Mouse (Mus musculus) neural tube, embryonic 11.5 days (tissue): ENCODE measurements around the gene Zfp800. TPM values are rescaled to one million over a fixed set of nuclear protein-coding genes. Genes with fewer than 3 reads are reported as not detected.

Experiments
- ATAC-seq: fragments of 200-750 bp; cut with Nextera tagmentation; 2 replicates; pipeline ENCODE4 v1.8.0; 2017; ENCODE audit warnings: moderate number of reproducible peaks, mild to moderate bottlenecking, moderate TSS enrichment, moderate library complexity; ENCODE audit not compliant: insufficient read depth, low FRiP score, low TSS enrichment
- DNase-seq: peaks from one replicate; pipeline ENCODE4 v3.0.0-alpha.2; 2015; ENCODE audit warnings: low spot score
- H3K27ac ChIP-seq: fragments of 300-500 bp; sonication (generic); 2 replicates; pipeline ENCODE4 v1.5.1; 2014; ENCODE audit warnings: low read depth, mild to moderate bottlenecking, low read length
- H3K27me3 ChIP-seq: fragments of 300-500 bp; sonication (generic); 2 replicates; pipeline ENCODE4 v1.6.1; 2014; ENCODE audit warnings: mild to moderate bottlenecking, low read length, mixed read lengths; ENCODE audit not compliant: control insufficient read depth, insufficient read depth
- H3K36me3 ChIP-seq: fragments of 300-500 bp; sonication (generic); 2 replicates; pipeline ENCODE4 v1.6.1; 2014; ENCODE audit warnings: mild to moderate bottlenecking, low read length, moderate library complexity, mixed read lengths; ENCODE audit not compliant: control insufficient read depth, insufficient read depth
- H3K4me1 ChIP-seq: fragments of 300-500 bp; sonication (generic); 2 replicates; pipeline ENCODE4 v1.6.1; 2014; ENCODE audit warnings: low read length, mixed read lengths; ENCODE audit not compliant: control insufficient read depth, insufficient read depth
- H3K4me2 ChIP-seq: fragments of 300-500 bp; sonication (generic); 2 replicates; pipeline ENCODE4 v1.6.1; 2014; ENCODE audit warnings: low read depth, mild to moderate bottlenecking, moderate library complexity
- H3K4me3 ChIP-seq: fragments of 300-500 bp; sonication (generic); 2 replicates; pipeline ENCODE4 v1.5.1; 2014; ENCODE audit warnings: low read depth, low read length
- H3K9ac ChIP-seq: fragments of 300-500 bp; sonication (generic); 2 replicates; pipeline ENCODE4 v1.6.1; 2014; ENCODE audit warnings: mild to moderate bottlenecking, low read length
- H3K9me3 ChIP-seq: fragments of 300-500 bp; sonication (generic); 2 replicates; pipeline ENCODE4 v1.6.1; 2016; ENCODE audit warnings: low read length; ENCODE audit not compliant: control insufficient read depth
- WGBS: fragments of 180-500 bp; shearing (Covaris S2); extraction: QIAGEN DNeasy Blood & Tissue Kit; methylation state at CpG from one replicate; pipeline ENCODE4 v1.1.7; 2014; 5-methylcytosine and 5-hydroxymethylcytosine counted together
- polyA plus RNA-seq: library from polyadenylated mRNA; unstranded; fragments of >200 nt; fragmentation: Nextera tagmentation; extraction: Ambion mirVana; gene quantifications from 2 replicates; pipeline ENCODE4 v1.2.1, GENCODE M21; 2014

Zfp800 gene
- polyA plus RNA-seq: 20.9 and 23.2 TPM in 2 replicates

- WGBS: under 1% methylated on average over 33 of the region's 33 CpGs
- peak within 1 kb of the TSS; percentile 30; the same call in 1 of the 2 replicates for H3K27ac ChIP-seq
Measured at GRCm38 (mm10) chr6:28397681-28398203, at the start of gene Zfp800. Gene Zfp800 (minus strand): TSS chr6:28398005.

GRCm38 (mm10) chr6:28431538-28431855 is 33.7 kb upstream of the Zfp800 start:
- Histone ChIP-seq H3K9me3 (no peaks in the 10 kb centered on the region), H3K27ac (no peak overlapping the region), H3K9ac (no peak overlapping the region), H3K4me2 (no peak overlapping the region), H3K27me3 (no peaks in the 10 kb centered on the region), H3K4me3 (no peak overlapping the region), H3K36me3 (no peaks in the 10 kb centered on the region), H3K4me1 (no peaks in the 10 kb centered on the region)
- DNase-seq: no peak
- WGBS: 75% methylated on average over 6 of the region's 6 CpGs
- ATAC-seq: no peak

More at GRCm38 (mm10) chr6:28397681-28398203, at the start of gene Zfp800:
- Histone ChIP-seq H3K36me3 (no peaks in the 10 kb centered on the region), H3K9ac (peak within 1 kb of the TSS; percentile 57), H3K4me2 (peak within 1 kb of the TSS; percentile 67), H3K4me1 (no peaks in the 10 kb centered on the region), H3K9me3 (no peaks in the 10 kb centered on the region), H3K4me3 (peak within 1 kb of the TSS; percentile 43), H3K27me3 (no peaks in the 10 kb centered on the region)
- ATAC-seq (peak; percentile 73), DNase-seq (peak; percentile 70)

GRCm38 (mm10) chr6:28430795-28431537 is 33.2 kb upstream of the Zfp800 start:
- 75% methylated on average over 10 of the region's 10 CpGs for WGBS
- no peak overlapping the region for H3K9ac ChIP-seq
- no peaks in the 10 kb centered on the region for H3K36me3 ChIP-seq
- no peak overlapping the region for H3K4me2 ChIP-seq
- no peaks in the 10 kb centered on the region for H3K9me3 ChIP-seq
- DNase-seq (no peak), ATAC-seq (no peak)
- no peaks in the 10 kb centered on the region for H3K4me1 ChIP-seq
- H3K4me3 ChIP-seq: no peak overlapping the region
- no peak overlapping the region for H3K27ac ChIP-seq
- H3K27me3 ChIP-seq: no peaks in the 10 kb centered on the region

GRCm38 (mm10) chr6:28429870-28430269 is 32.1 kb upstream of the Zfp800 start:
- no peak overlapping the region for H3K9ac ChIP-seq
- DNase-seq (no peak), ATAC-seq (no peak)
- no peak overlapping the region for H3K4me2 ChIP-seq
- H3K4me1 ChIP-seq: no peaks in the 10 kb centered on the region
- no peaks in the 10 kb centered on the region for H3K27me3 ChIP-seq
- no peak overlapping the region for H3K4me3 ChIP-seq
- WGBS: 83% methylated on average over 11 of the region's 11 CpGs
- no peaks in the 10 kb centered on the region for H3K9me3 ChIP-seq
- H3K27ac ChIP-seq: no peak overlapping the region
- H3K36me3 ChIP-seq: no peaks in the 10 kb centered on the region

GRCm38 (mm10) chr6:28428290-28428689 is 30.5 kb upstream of the Zfp800 start, which contains the start of gene Gcc1:
Gene Gcc1 (minus strand): TSS chr6:28428390.
- H3K9ac ChIP-seq: no peak within 1 kb of the TSS
- WGBS: 90% methylated on average over 3 of the region's 3 CpGs
- H3K4me3 ChIP-seq: no peak within 1 kb of the TSS

GRCm38 (mm10) chr6:28427096-28427839 is 29.5 kb upstream of the Zfp800 start, which contains the start of gene Fscn3:
Gene Fscn3 (plus strand): TSS chr6:28427789.
- Histone ChIP-seq H3K4me1 (no peaks in the 10 kb centered on the region), H3K27ac (no peak within 1 kb of the TSS), H3K36me3 (no peaks in the 10 kb centered on the region), H3K27me3 (no peaks in the 10 kb centered on the region), H3K9ac (no peak within 1 kb of the TSS), H3K4me2 (no peak within 1 kb of the TSS), H3K9me3 (no peaks in the 10 kb centered on the region), H3K4me3 (no peak within 1 kb of the TSS)
- no peak for ATAC-seq
- WGBS: 83% methylated on average over 3 of the region's 3 CpGs
- no peak for DNase-seq

More at GRCm38 (mm10) chr6:28428290-28428689, 30.5 kb upstream of the Zfp800 start, which contains the start of gene Gcc1:
- DNase-seq (no peak), ATAC-seq (no peak)
- Histone ChIP-seq H3K27ac (no peak within 1 kb of the TSS), H3K4me1 (no peaks in the 10 kb centered on the region), H3K36me3 (no peaks in the 10 kb centered on the region), H3K9me3 (no peaks in the 10 kb centered on the region), H3K4me2 (no peak within 1 kb of the TSS), H3K27me3 (no peaks in the 10 kb centered on the region)

- H3K9ac ChIP-seq: no peak overlapping the region
- WGBS: 97% methylated on average over 6 of the region's 6 CpGs
- DNase-seq (no peak), ATAC-seq (no peak)
- peaks cover 12% of the 10 kb centered on the region for H3K4me1 ChIP-seq
- H3K9me3 ChIP-seq: no peaks in the 10 kb centered on the region
- no peak overlapping the region for H3K4me3 ChIP-seq
- no peaks in the 10 kb centered on the region for H3K27me3 ChIP-seq
- H3K27ac ChIP-seq: no peak overlapping the region
- H3K4me2 ChIP-seq: peak overlapping the region; percentile 72; the same call in 1 of the 2 replicates
- H3K36me3 ChIP-seq: no peaks in the 10 kb centered on the region
Measured at GRCm38 (mm10) chr6:28425019-28425418, 27.2 kb upstream of the Zfp800 start.

GRCm38 (mm10) chr6:28423767-28424695 is 26.2 kb upstream of the Zfp800 start:
- peak overlapping the region; percentile 72 for H3K4me2 ChIP-seq
- H3K9ac ChIP-seq: peak overlapping the region; percentile 89
- 14% methylated on average over 35 of the region's 46 CpGs for WGBS
- peak overlapping the region; percentile 60 for H3K27ac ChIP-seq
- H3K9me3 ChIP-seq: no peaks in the 10 kb centered on the region
- DNase-seq (peak; percentile 54), ATAC-seq (peak; percentile 40)
- H3K4me3 ChIP-seq: peak overlapping the region; percentile 91
- H3K4me1 ChIP-seq: peaks cover 16% of the 10 kb centered on the region
- peaks cover 1% of the 10 kb centered on the region for H3K36me3 ChIP-seq
- no peaks in the 10 kb centered on the region for H3K27me3 ChIP-seq
